Comparison of ENCODE assay signal across 8 mouse cellular contexts in genomic region chr6:142567452-142567851, GRCm38 (mm10). TPM values are rescaled to one million over a fixed set of nuclear protein-coding genes. Genes with fewer than 3 reads are reported as not detected.
A peak's percentile ranks its signal among the peaks of the same experiment; 100 is the strongest.
DNase-seq lines count a peak whose midpoint lies in the region; ATAC-seq lines count a peak whose summit lies in the region.

No protein-coding gene starts in this region.

- peaks cover 13% of the 10 kb centered on the region for H3K4me1 ChIP-seq in midbrain, embryonic 14.5 days (ENCODE audit: control insufficient read depth, insufficient read depth, low read length)
- H3K4me1 ChIP-seq in midbrain, embryonic 13.5 days (replicated peaks), result peaks cover 25% of the 10 kb centered on the region
- H3K4me1 ChIP-seq in heart, embryonic 13.5 days, result peaks cover 48% of the 10 kb centered on the region
- H3K4me1 ChIP-seq in liver, embryonic 13.5 days (replicated peaks), result peaks cover 22% of the 10 kb centered on the region

- peak; percentile 53 for DNase-seq in midbrain, embryonic 14.5 days
- peak; percentile 3 for DNase-seq in liver, embryonic 13.5 days
- peak; percentile 57 for DNase-seq in thymus, postnatal 14 days
- no peak for DNase-seq in gastrocnemius, postnatal 14 days
- no peak for DNase-seq in left cerebral cortex, postnatal 14 days (ENCODE audit: low spot score in 2 of 2)
- no peak for DNase-seq in gastrocnemius, adult 18-20 months (ENCODE audit: low spot score)

- no peak overlapping the region for H3K9ac ChIP-seq in midbrain, embryonic 14.5 days (replicated peaks; ENCODE audit: low read length)
- no peak overlapping the region for H3K9ac ChIP-seq in midbrain, embryonic 13.5 days (replicated peaks)
- no peak overlapping the region for H3K9ac ChIP-seq in heart, embryonic 13.5 days
- H3K9ac ChIP-seq in liver, embryonic 13.5 days, result no peak overlapping the region

- H3K36me3 ChIP-seq in midbrain, embryonic 14.5 days (ENCODE audit: control insufficient read depth, insufficient read depth, low read length), result no peaks in the 10 kb centered on the region
- no peaks in the 10 kb centered on the region for H3K36me3 ChIP-seq in midbrain, embryonic 13.5 days
- H3K36me3 ChIP-seq in heart, embryonic 13.5 days, result 0 out of 2 replicates have a peak, but pooled peaks cover 4% of the 10 kb centered on the region
- no peaks in the 10 kb centered on the region for H3K36me3 ChIP-seq in liver, embryonic 13.5 days

- no peak overlapping the region for H3K4me3 ChIP-seq in midbrain, embryonic 14.5 days (replicated peaks; ENCODE audit: low read depth, low read length)
- no peak overlapping the region for H3K4me3 ChIP-seq in midbrain, embryonic 13.5 days (replicated peaks)
- no peak overlapping the region for H3K4me3 ChIP-seq in heart, embryonic 13.5 days
- no peak overlapping the region for H3K4me3 ChIP-seq in liver, embryonic 13.5 days (replicated peaks)

- H3K27ac ChIP-seq in midbrain, embryonic 14.5 days (replicated peaks; ENCODE audit: low read depth, low read length), result no peak overlapping the region
- no peak overlapping the region for H3K27ac ChIP-seq in midbrain, embryonic 13.5 days
- peak overlapping the region; percentile 51 for H3K27ac ChIP-seq in heart, embryonic 13.5 days (replicated peaks)
- no peak overlapping the region for H3K27ac ChIP-seq in liver, embryonic 13.5 days

- H3K9me3 ChIP-seq in midbrain, embryonic 14.5 days (ENCODE audit: control insufficient read depth, low read length), result no peaks in the 10 kb centered on the region
- H3K9me3 ChIP-seq in midbrain, embryonic 13.5 days, result no peaks in the 10 kb centered on the region
- no peaks in the 10 kb centered on the region for H3K9me3 ChIP-seq in heart, embryonic 13.5 days
- no peaks in the 10 kb centered on the region for H3K9me3 ChIP-seq in liver, embryonic 13.5 days (replicated peaks)

- ATAC-seq in midbrain, embryonic 14.5 days (ENCODE audit: low FRiP score, low TSS enrichment), result no peak
- no peak for ATAC-seq in midbrain, embryonic 13.5 days
- ATAC-seq in heart, embryonic 13.5 days (ENCODE audit: extremely low read depth, insufficient number of reproducible peaks, low FRiP score, low TSS enrichment), result peak; percentile 19; the same call in 1 of the 2 replicates
- peak; percentile 51 for ATAC-seq in liver, embryonic 13.5 days (ENCODE audit: low read depth)

- WGBS in midbrain, embryonic 14.5 days, result 40% methylated on average over 5 of the region's 5 CpGs
- 46% methylated on average over 5 of the region's 5 CpGs for WGBS in midbrain, embryonic 13.5 days
- 10% methylated on average over 5 of the region's 5 CpGs for WGBS in heart, embryonic 13.5 days
- WGBS in liver, embryonic 13.5 days (ENCODE audit: insufficient replicate concordance), result 16% methylated on average over 5 of the region's 5 CpGs

- intact Hi-C loops in gastrocnemius, postnatal 14 days (cut with DNase I; ENCODE audit: low total_unique reads), result no loop called here
- intact Hi-C loops in left cerebral cortex, postnatal 14 days (cut with DNase I), result no loop called here

- H3K27me3 ChIP-seq in midbrain, embryonic 14.5 days (ENCODE audit: control insufficient read depth, insufficient read depth, low read length), result peaks cover 43% of the 10 kb centered on the region
- peaks cover 49% of the 10 kb centered on the region for H3K27me3 ChIP-seq in midbrain, embryonic 13.5 days
- H3K27me3 ChIP-seq in heart, embryonic 13.5 days (replicated peaks), result peaks cover 40% of the 10 kb centered on the region
- peaks cover 38% of the 10 kb centered on the region for H3K27me3 ChIP-seq in liver, embryonic 13.5 days

- no peak overlapping the region for H3K4me2 ChIP-seq in midbrain, embryonic 14.5 days (ENCODE audit: low read length)
- H3K4me2 ChIP-seq in midbrain, embryonic 13.5 days (replicated peaks), result no peak overlapping the region
- H3K4me2 ChIP-seq in heart, embryonic 13.5 days, result peak overlapping the region; percentile 43
- H3K4me2 ChIP-seq in liver, embryonic 13.5 days, result no peak overlapping the region

RNA-seq across cellular contexts. Expression of gene Kcnj8, which starts 4.0 kb away (rescaled TPM):
- polyA plus RNA-seq in midbrain, embryonic 14.5 days (2014; fragmentation: Nextera tagmentation; extraction: Ambion mirVana), result 10.7 and 13.6 TPM in 2 replicates
- 11.0 and 11.4 TPM in 2 replicates for polyA plus RNA-seq in midbrain, embryonic 13.5 days (2015; fragmentation: Nextera tagmentation; extraction: Ambion mirVana)
- 7.5 and 9.7 TPM in 2 replicates for polyA plus RNA-seq in heart, embryonic 13.5 days (2015; fragmentation: Nextera tagmentation; extraction: Ambion mirVana)
- 1.5 and 2.0 TPM in 2 replicates for polyA plus RNA-seq in liver, embryonic 13.5 days (2015; fragmentation: Nextera tagmentation; extraction: Ambion mirVana)
- total RNA-seq in gastrocnemius, postnatal 14 days (2021), result 10 to 100 TPM; 20.7 to 21.4 TPM
- total RNA-seq in left cerebral cortex, postnatal 14 days (2021), result 1 to 10 TPM; 3.9 to 4.4 TPM
- 1 to 10 TPM; 4.3 to 7.4 TPM for total RNA-seq in gastrocnemius, adult 18-20 months (2021)

RNA-seq across cellular contexts. Expression of gene Ldhb, which starts 59.7 kb away (rescaled TPM):
- polyA plus RNA-seq in midbrain, embryonic 14.5 days (2014; fragmentation: Nextera tagmentation; extraction: Ambion mirVana), result 486 and 524 TPM in 2 replicates
- polyA plus RNA-seq in midbrain, embryonic 13.5 days (2015; fragmentation: Nextera tagmentation; extraction: Ambion mirVana), result 466 and 473 TPM in 2 replicates
- 990 and 1,118 TPM in 2 replicates for polyA plus RNA-seq in heart, embryonic 13.5 days (2015; fragmentation: Nextera tagmentation; extraction: Ambion mirVana)
- polyA plus RNA-seq in liver, embryonic 13.5 days (2015; fragmentation: Nextera tagmentation; extraction: Ambion mirVana), result 41.0 and 43.0 TPM in 2 replicates
- total RNA-seq in gastrocnemius, postnatal 14 days (2021), result 100 to 1,000 TPM; 112 to 138 TPM
- 100 to 1,000 TPM; 689 to 743 TPM for total RNA-seq in left cerebral cortex, postnatal 14 days (2021)
- total RNA-seq in gastrocnemius, adult 18-20 months (2021), result 100 to 1,000 TPM; 379 to 613 TPM

Comparison
In these comparisons a context has a peak if more than half of its experiments do, and no peak if none do; other contexts are left out.
1. ATAC-seq: peak in heart, embryonic 13.5 days (single experiment) and liver, embryonic 13.5 days (single experiment); none in midbrain, embryonic 14.5 days (single experiment) and midbrain, embryonic 13.5 days (single experiment).
2. DNase-seq: peak in midbrain, embryonic 14.5 days (single experiment), liver, embryonic 13.5 days (single experiment) and thymus, postnatal 14 days (single experiment); none in gastrocnemius, postnatal 14 days (single experiment), left cerebral cortex, postnatal 14 days (0 of 2) and gastrocnemius, adult 18-20 months (single experiment).
3. RNA of gene Ldhb, which starts 59.7 kb away (polyA plus RNA-seq): 990 to 1,118 TPM in heart, embryonic 13.5 days, 486 to 524 TPM in midbrain, embryonic 14.5 days and 466 to 473 TPM in midbrain, embryonic 13.5 days; 41.0 to 43.0 TPM in liver, embryonic 13.5 days; every median in the first group is over 10 times any median in the second.